Mouse (Mus musculus) cerebellum, adult 2 months (tissue): ENCODE data around the gene Unc5b.
A peak's percentile ranks its signal among the peaks of the same experiment; 100 is the strongest.

Experiments used
- CTCF ChIP-seq: fragments of 200-500 bp; IDR thresholded peaks from 2 replicates; pipeline ENCODE4 v1.5.1; 2011; ENCODE audit warnings: low read depth, mild to moderate bottlenecking, control low read depth, low read length, moderate library complexity, borderline replicate concordance; ENCODE audit not compliant: insufficient read depth
- POLR2A ChIP-seq: fragments of 200-500 bp; IDR thresholded peaks from 2 replicates; pipeline ENCODE4 v1.6.1; 2011; ENCODE audit warnings: low read length, control low read depth, borderline replicate concordance; ENCODE audit not compliant: insufficient read depth

DNA sequence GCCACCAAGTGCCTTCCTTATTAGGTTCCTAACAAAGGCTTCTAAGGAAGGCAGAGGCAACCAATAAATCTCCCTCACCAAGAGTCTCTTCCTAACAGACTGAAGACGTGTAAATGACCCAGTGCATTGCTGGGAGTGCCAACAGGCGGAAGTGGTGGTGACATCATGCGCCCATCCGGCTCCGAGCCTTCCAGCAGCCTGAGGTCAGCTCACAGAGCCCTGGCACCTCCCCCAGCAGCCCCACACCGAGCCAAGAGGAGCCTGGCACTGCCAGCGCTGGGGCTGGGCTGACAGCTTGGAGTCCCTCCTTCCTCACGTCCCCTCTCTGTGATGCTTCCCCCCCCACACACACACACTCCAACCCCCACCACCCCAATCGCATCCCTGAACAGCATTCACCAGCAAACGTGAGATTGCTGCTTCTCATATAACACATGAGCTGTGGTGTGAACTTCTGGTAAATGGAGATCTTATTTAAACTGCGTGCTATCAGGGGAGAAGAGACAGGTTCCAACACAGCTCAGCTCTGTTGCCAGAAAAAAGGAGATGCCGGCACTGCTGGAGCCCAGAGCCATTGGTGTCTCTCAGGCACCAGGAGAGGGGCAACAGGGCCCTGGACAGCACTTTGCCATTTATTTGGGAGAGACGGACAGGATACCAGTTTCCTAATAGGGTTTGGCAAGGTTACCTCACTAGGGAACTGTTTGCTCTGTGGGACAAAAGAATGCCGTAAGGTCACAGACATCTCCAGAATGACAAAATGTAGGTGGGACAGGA is 14.3 kb downstream of the Unc5b start:
- TF ChIP-seq POLR2A (0 out of 2 replicates have a peak, but pooled peaks have one; percentile 35), CTCF (no peak)
